Mouse (Mus musculus) heart, embryonic 13.5 days (tissue): ENCODE results near the gene Zfp618. TPM values are rescaled to one million over a fixed set of nuclear protein-coding genes. Genes with fewer than 3 reads are reported as not detected.

Experiments used
- ATAC-seq: fragments of 200-750 bp; cut with Nextera tagmentation; 2 replicates; pipeline ENCODE4 v1.8.0; 2017; ENCODE audit warnings: moderate TSS enrichment; ENCODE audit not compliant: insufficient number of reproducible peaks, low FRiP score, low TSS enrichment; ENCODE audit errors: extremely low read depth
- H3K27ac ChIP-seq: fragments of 300-500 bp; sonication (generic); replicated peaks from 2 replicates; pipeline ENCODE4 v1.5.1; 2015; ENCODE audit warnings: moderate library complexity, mild to moderate bottlenecking, inconsistent platforms
- H3K27me3 ChIP-seq: fragments of 300-500 bp; sonication (generic); replicated peaks from 2 replicates; pipeline ENCODE4 v1.6.1; 2015; ENCODE audit warnings: mild to moderate bottlenecking, inconsistent platforms
- H3K36me3 ChIP-seq: fragments of 300-500 bp; sonication (generic); 2 replicates; pipeline ENCODE4 v1.6.1; 2015; ENCODE audit warnings: mild to moderate bottlenecking, inconsistent platforms
- H3K4me1 ChIP-seq: fragments of 300-500 bp; sonication (generic); 2 replicates; pipeline ENCODE4 v1.6.1; 2015; ENCODE audit warnings: inconsistent platforms
- H3K4me2 ChIP-seq: fragments of 300-500 bp; sonication (generic); 2 replicates; pipeline ENCODE4 v1.6.1; 2015; ENCODE audit warnings: inconsistent platforms, mild to moderate bottlenecking, moderate library complexity
- H3K4me3 ChIP-seq: fragments of 300-500 bp; sonication (generic); 2 replicates; pipeline ENCODE4 v1.5.1; 2015; ENCODE audit warnings: moderate library complexity, mild to moderate bottlenecking, inconsistent platforms
- H3K9ac ChIP-seq: fragments of 300-500 bp; sonication (generic); 2 replicates; pipeline ENCODE4 v1.6.1; 2015; ENCODE audit warnings: inconsistent platforms, mild to moderate bottlenecking, moderate library complexity
- H3K9me3 ChIP-seq: fragments of 300-500 bp; sonication (generic); 2 replicates; pipeline ENCODE4 v1.6.1; 2016; ENCODE audit warnings: inconsistent platforms
- WGBS: fragments of 180-500 bp; shearing (Covaris S2); methylation state at CpG from one replicate; pipeline ENCODE4 v1.1.7; 2015; ENCODE audit warnings: mixed read lengths; 5-methylcytosine and 5-hydroxymethylcytosine counted together
- polyA plus RNA-seq: library from polyadenylated mRNA; unstranded; fragments of >200 nt; fragmentation: Nextera tagmentation; extraction: Ambion mirVana; gene quantifications from 2 replicates; pipeline ENCODE4 v1.2.1, GENCODE M21; 2015

Zfp618 gene
- polyA plus RNA-seq, 1 experiment from 2014 or later: 11.8 TPM

DNA sequence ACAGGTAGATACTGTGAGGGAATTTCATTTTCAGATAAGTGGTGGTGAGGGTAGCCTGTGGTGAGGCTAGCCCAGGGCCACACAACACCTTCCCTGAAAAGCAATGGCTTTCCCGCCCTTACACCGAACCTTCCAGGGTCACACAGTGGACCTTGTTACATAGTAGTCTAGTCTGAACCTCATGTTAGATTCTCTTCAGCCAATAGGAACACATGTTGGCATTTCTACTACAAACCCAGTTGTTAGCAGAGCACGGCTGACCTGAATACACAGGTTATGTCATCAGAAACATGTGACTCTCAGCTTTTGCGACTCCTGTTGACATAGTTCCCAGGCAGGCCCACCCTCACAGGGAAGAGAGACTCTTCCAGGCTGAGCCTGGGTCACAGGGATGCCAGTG, 33.9 kb downstream of the Zfp618 start:
- WGBS: 60% methylated on average over 4 of the region's 4 CpGs
- Histone ChIP-seq H3K4me3 (no peak overlapping the region), H3K9ac (peak overlapping the region; percentile 42), H3K27ac (peak overlapping the region; percentile 97), H3K27me3 (no peaks in the 10 kb centered on the region), H3K9me3 (peaks cover 4% of the 10 kb centered on the region; the same call in 1 of the 2 replicates), H3K36me3 (no peaks in the 10 kb centered on the region), H3K4me1 (peaks cover 55% of the 10 kb centered on the region), H3K4me2 (peak overlapping the region; percentile 56)
- no peak for ATAC-seq

DNA sequence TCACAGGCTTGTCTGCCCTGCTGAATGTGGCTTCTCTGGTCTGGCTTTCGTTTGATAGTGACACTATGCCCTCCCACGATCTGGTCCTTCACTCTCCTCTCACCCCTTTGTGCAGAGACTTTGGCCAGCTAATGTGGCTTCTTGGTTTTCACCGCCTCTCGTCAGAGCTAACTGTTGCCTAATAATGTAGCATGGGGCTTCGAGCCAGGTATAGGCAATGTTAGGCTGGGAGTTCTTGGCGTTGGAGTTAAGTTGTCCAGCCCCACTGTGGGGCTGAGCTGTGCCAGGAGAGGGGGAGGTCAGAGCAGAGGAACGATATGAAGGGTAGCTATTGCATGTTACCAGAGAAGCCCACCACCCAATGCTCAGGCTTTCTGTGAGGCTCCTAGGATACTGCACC, 34.5 kb downstream of the Zfp618 start:
- Histone ChIP-seq H3K9me3 (peaks cover 4% of the 10 kb centered on the region; the same call in 1 of the 2 replicates), H3K27me3 (no peaks in the 10 kb centered on the region), H3K4me1 (peaks cover 55% of the 10 kb centered on the region), H3K27ac (peak overlapping the region; percentile 97), H3K36me3 (no peaks in the 10 kb centered on the region), H3K4me3 (no peak overlapping the region), H3K4me2 (no peak overlapping the region), H3K9ac (peak overlapping the region; percentile 42)
- ATAC-seq: no peak
- WGBS: 54% methylated on average over 7 of the region's 7 CpGs

DNA sequence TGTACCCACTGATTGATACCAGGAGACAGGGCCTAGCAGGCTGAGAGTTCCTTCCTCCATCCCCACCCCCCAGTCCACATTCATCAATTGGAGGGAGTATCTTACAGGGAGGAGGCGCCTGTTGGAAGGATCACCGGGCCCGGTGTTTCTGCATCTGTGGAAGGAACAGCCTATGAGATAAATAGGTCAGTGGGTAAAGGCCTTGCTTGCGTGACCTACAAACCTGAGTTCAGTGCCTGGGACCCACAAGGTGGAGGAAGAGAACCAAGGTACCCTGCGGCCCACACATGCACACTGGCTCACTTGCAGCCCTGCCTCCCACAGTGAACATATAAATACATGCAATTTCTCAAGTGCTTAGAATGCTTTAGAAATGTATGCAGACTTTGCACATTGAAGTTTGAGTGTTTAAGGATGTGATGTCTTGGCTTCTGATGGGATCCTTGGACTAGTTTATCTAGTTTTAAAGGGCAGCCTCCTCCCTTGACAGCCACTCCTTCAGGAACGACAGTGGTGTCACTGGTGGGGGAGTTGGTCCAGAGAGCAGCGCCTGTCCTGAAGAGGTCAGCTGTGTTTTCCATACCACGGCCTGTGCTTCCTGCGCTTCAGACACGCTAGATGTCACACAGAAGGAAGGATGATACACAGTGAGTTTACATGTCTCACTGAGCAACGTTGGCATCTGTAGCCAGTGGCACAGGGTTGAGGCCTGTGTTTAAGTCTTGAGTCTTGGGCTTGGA, 35.1 kb downstream of the Zfp618 start:
- H3K27me3 ChIP-seq: no peaks in the 10 kb centered on the region
- H3K36me3 ChIP-seq: no peaks in the 10 kb centered on the region
- H3K9me3 ChIP-seq: no peaks in the 10 kb centered on the region
- H3K4me2 ChIP-seq: no peak overlapping the region
- H3K9ac ChIP-seq: peak overlapping the region; percentile 42; the same call in 1 of the 2 replicates
- 62% methylated on average over 11 of the region's 11 CpGs for WGBS
- H3K4me1 ChIP-seq: peaks cover 61% of the 10 kb centered on the region
- peak overlapping the region; percentile 97 for H3K27ac ChIP-seq
- ATAC-seq: no peak
- H3K4me3 ChIP-seq: no peak overlapping the region

DNA sequence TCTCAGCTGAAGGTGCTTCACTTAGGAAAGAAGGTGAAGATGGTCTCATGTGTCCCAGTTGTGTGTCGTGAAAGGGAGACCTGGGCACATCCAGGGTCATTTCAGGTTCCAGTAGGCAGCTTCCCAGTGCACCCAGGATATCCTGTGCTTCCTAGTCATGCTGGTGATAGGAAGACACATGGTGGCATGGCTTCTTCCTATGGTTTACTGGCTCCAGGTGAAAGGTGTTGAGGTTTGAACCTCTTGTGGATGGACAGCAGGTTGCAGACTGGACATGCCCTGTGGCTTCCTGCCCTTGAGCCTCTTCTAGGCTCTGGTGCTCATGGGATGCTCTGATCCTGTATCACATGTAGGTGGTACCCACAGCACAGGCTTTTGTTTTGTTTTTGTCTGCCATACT, 37.0 kb downstream of the Zfp618 start:
- Histone ChIP-seq H3K27ac (no peak overlapping the region), H3K4me3 (no peak overlapping the region), H3K36me3 (no peaks in the 10 kb centered on the region), H3K27me3 (no peaks in the 10 kb centered on the region), H3K9me3 (no peaks in the 10 kb centered on the region), H3K4me1 (peaks cover 67% of the 10 kb centered on the region), H3K4me2 (no peak overlapping the region), H3K9ac (no peak overlapping the region)
- WGBS: 88% methylated on average over 1 of the region's 1 CpGs
- no peak for ATAC-seq

DNA sequence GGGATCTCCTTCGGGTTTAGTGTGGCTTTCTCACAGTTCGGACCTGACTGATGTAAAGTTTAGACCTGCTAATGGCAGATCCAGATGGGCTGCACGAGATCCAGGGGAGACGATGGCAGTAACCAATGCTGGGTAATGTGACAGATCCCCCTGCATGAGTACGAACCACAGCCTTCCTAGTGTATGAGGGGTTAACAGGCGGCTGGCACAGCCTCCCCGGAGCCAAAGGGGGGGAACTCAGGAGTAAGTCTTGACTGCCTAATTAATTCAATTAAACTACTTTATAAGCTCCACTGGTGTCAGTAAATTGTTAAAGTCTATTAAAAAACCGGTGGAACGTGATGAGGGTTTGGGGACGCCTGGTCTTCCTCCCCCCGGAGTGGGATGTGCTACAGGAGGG, 39.1 kb downstream of the Zfp618 start:
- Histone ChIP-seq H3K4me2 (no peak overlapping the region), H3K9me3 (no peaks in the 10 kb centered on the region), H3K27ac (no peak overlapping the region), H3K36me3 (no peaks in the 10 kb centered on the region), H3K27me3 (no peaks in the 10 kb centered on the region), H3K4me3 (no peak overlapping the region), H3K4me1 (peaks cover 49% of the 10 kb centered on the region), H3K9ac (no peak overlapping the region)
- WGBS: 82% methylated on average over 11 of the region's 11 CpGs
- ATAC-seq: no peak

DNA sequence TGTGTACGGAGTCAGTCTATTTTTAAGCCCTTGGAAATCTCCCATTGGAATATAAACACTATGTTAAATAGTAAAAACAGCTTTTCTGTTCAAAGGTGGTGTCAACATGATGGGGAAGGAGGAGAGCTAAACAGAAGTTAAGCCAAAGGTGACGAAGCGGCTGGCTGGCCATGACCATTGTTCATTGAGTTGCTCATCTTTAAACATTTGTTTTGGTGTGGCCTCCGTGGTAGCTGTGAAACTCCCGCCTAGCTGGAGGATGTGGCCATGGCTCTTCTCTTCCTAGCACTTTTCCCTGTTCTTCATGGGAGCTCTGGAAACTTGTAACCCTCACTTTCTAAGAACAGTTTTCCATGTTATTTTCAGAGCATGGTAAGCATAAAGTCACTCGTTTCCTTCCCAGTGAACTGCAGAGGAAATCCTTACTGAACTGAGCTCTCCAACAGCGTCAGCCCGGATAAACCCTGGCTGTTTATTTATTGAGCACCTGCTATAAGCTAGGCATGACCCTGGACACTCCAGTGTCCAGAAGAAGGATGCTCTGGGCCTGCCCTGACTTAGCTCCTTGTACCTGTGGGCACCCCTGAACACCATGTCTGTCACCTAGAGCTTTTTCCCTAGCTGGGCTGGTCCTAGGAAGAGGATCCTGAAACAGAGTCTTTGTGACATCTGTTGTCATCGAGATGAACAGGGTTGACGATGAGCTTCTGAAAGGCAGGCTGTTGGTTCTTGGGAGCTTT, 40.2 kb downstream of the Zfp618 start:
- Histone ChIP-seq H3K9ac (0 out of 2 replicates have a peak overlapping the region, but pooled peaks have one; percentile 34), H3K9me3 (no peaks in the 10 kb centered on the region), H3K4me3 (no peak overlapping the region), H3K36me3 (no peaks in the 10 kb centered on the region), H3K27me3 (no peaks in the 10 kb centered on the region), H3K27ac (peak overlapping the region; percentile 74), H3K4me1 (peaks cover 40% of the 10 kb centered on the region), H3K4me2 (peak overlapping the region; percentile 11; the same call in 1 of the 2 replicates)
- ATAC-seq: no peak
- 59% methylated on average over 10 of the region's 10 CpGs for WGBS

DNA sequence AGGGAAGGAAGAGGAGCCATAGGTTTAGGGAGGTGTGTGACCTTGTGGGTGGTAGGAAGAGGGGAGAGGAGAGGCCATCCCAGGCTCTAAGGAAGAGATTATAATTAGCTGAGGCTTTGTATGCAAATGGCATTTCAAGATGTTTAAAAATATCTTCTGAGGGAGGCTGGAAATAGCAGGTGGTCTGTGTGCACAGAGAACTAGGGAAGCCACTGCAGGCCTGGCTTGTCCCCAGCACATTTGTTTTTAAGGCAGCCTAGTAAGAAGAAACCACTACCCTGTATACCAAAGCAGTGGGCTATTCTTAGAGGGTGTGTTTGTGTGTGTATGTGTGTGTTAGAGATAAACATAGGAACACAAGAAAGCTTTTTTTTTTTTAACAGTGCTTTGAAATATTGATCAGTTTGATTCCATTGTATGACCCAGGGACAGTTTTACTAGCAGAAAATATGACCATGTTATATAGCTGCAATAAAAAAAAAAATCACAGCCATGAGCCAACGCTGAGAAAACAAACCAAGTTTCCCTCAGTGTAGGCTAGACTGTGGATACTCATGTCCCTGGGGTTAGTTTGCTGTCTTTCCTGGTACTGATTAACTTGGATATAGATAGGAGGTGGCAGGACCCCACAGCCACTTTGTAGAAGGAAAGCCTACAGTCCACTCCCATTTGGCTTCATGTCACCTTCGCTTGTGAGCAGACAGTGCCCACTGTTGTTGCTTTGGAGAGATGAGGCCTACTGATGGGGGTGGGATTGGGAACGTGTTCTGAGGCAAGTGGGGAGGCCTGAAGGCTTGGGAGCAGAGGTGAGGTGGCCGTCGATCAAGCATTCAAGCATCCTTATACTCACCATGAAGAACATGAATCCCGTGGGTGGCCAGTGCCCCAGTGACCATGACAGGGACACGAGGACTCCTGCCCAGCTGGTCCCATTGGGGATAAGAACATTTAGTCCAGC, 41.1 kb downstream of the Zfp618 start:
- no peaks in the 10 kb centered on the region for H3K9me3 ChIP-seq
- peak overlapping the region; percentile 74 for H3K27ac ChIP-seq
- WGBS: 75% methylated on average over 7 of the region's 7 CpGs
- ATAC-seq: no peak
- no peaks in the 10 kb centered on the region for H3K36me3 ChIP-seq
- peak overlapping the region; percentile 11; the same call in 1 of the 2 replicates for H3K4me2 ChIP-seq
- H3K9ac ChIP-seq: peak overlapping the region; percentile 34
- H3K27me3 ChIP-seq: no peaks in the 10 kb centered on the region
- no peak overlapping the region for H3K4me3 ChIP-seq
- peaks cover 32% of the 10 kb centered on the region for H3K4me1 ChIP-seq

DNA sequence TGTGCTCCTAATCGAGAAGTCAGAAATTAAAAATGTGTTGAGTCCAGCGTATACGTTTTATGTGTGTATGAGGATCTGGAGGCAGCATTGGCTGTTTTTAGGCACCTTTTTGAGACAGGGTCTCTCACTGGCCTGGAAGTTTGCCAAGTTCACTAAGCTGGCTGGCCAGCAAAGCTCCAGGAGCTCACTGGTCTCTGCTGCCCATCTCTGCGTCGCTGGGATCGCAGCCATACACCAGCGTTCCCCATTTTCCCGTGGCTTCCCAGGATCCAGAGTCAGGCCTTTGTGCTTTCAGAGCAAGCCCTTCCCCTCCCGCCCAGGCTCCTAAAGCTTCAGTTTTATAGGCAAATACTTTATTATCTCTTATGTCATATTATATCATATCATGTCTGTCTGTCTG, 42.8 kb downstream of the Zfp618 start:
- Histone ChIP-seq H3K4me2 (no peak overlapping the region), H3K9ac (no peak overlapping the region), H3K27ac (no peak overlapping the region), H3K36me3 (0 out of 2 replicates have a peak, but pooled peaks cover 3% of the 10 kb centered on the region), H3K9me3 (peaks cover 4% of the 10 kb centered on the region; the same call in 1 of the 2 replicates), H3K4me1 (peaks cover 30% of the 10 kb centered on the region), H3K4me3 (no peak overlapping the region), H3K27me3 (no peaks in the 10 kb centered on the region)
- ATAC-seq: no peak
- 85% methylated on average over 9 of the region's 9 CpGs for WGBS

DNA sequence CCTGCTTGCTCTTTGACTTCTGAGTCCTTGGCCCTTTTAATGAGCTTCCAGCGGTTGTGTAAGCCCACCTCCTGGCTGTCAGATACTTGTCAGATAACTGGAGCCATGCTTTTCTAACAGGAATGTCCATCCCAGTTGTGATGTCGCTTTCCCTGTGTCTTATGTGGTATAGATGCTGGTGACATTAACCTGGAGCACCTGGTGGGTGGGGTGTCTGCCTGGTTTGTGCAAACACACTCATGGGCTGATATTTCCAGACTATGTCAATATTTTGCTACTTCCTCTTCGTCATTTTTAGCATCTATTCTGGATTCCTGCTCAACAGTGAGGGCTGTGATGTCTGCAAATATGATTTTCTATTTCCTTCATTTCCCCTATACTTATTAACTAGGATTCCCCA, 43.4 kb downstream of the Zfp618 start:
- Histone ChIP-seq H3K4me3 (no peak overlapping the region), H3K4me1 (peaks cover 30% of the 10 kb centered on the region), H3K9me3 (peaks cover 9% of the 10 kb centered on the region; the same call in 1 of the 2 replicates), H3K27ac (no peak overlapping the region), H3K9ac (no peak overlapping the region), H3K27me3 (no peaks in the 10 kb centered on the region), H3K36me3 (0 out of 2 replicates have a peak, but pooled peaks cover 3% of the 10 kb centered on the region), H3K4me2 (no peak overlapping the region)
- 69% methylated on average over 3 of the region's 3 CpGs for WGBS
- no peak for ATAC-seq

DNA sequence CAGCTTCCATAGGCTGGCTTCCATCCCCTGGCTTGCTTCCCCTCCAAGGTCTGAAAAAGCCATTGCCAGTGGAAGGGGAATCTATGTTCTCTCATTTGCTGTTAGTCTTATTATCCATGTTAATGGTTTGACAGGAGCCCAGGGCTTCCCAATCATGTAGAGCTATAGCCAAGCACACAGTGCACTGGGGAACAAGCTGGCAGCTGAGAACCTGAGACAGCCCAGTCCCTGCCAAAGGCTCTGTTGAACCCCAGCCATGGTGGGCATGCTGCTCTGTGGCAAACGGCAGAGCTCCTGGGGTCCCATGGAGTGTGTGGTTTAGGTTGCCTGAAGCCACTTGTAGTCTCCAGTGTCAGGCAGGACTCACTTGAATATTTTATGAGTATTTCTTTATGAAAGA, 44.4 kb downstream of the Zfp618 start:
- Histone ChIP-seq H3K4me1 (peaks cover 30% of the 10 kb centered on the region), H3K9me3 (peaks cover 16% of the 10 kb centered on the region; the same call in 1 of the 2 replicates), H3K27ac (no peak overlapping the region), H3K36me3 (0 out of 2 replicates have a peak, but pooled peaks cover 3% of the 10 kb centered on the region), H3K9ac (no peak overlapping the region), H3K4me2 (no peak overlapping the region), H3K4me3 (no peak overlapping the region), H3K27me3 (no peaks in the 10 kb centered on the region)
- WGBS: 80% methylated on average over 1 of the region's 1 CpGs
- no peak for ATAC-seq

DNA sequence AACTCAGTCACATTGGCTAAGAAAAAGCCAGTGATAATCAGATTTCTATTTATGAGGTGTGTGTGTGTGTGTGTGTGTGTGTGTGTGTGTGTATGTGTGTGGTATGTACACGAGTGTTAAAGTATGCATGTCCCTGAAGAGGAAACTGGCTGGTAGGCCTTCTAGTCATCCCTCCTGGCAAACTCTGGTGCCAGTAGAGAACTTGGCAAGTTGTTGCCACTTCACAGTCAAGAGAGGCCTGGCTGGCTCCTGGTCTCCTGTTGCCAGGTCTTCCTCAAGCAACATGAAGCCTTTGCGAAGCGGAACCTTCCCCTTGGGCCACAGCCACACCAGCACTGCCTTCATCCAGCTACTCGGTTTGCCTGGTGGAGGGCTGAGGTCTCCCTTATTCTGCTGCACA, 44.9 kb downstream of the Zfp618 start:
- H3K27me3 ChIP-seq: no peaks in the 10 kb centered on the region
- peaks cover 16% of the 10 kb centered on the region; the same call in 1 of the 2 replicates for H3K9me3 ChIP-seq
- H3K4me3 ChIP-seq: no peak overlapping the region
- H3K36me3 ChIP-seq: 0 out of 2 replicates have a peak, but pooled peaks cover 3% of the 10 kb centered on the region
- ATAC-seq: no peak
- peaks cover 27% of the 10 kb centered on the region for H3K4me1 ChIP-seq
- H3K4me2 ChIP-seq: no peak overlapping the region
- 78% methylated on average over 4 of the region's 4 CpGs for WGBS
- no peak overlapping the region for H3K27ac ChIP-seq
- H3K9ac ChIP-seq: no peak overlapping the region
